Mouse (Mus musculus) CH12.LX (cell line): Measurements from ENCODE around the gene Fyttd1. TPM values are rescaled to one million over a fixed set of nuclear protein-coding genes. Genes with fewer than 3 reads are reported as not detected.

Experiments used
- DNase-seq: peaks from one replicate; pipeline ENCODE4 v3.0.0-alpha.2; 2013; ENCODE audit errors: extremely low read depth
- H3K27ac ChIP-seq: 2 replicates; pipeline ENCODE4 v1.5.1; 2012; ENCODE audit warnings: low read depth, mild to moderate bottlenecking, control low read depth, moderate library complexity; ENCODE audit not compliant: insufficient read depth
- H3K27me3 ChIP-seq: replicated peaks from 2 replicates; pipeline ENCODE3; 2012; ENCODE audit warnings: inconsistent platforms
- H3K36me3 ChIP-seq, 2 experiments: replicated peaks in 1 of 2; 2 replicates each; pipeline versions ENCODE3 to v1.6.1; 2012; ENCODE audit warnings: inconsistent platforms in 1 of 2, low read length in 1 of 2, mild to moderate bottlenecking in 1 of 2, mixed read lengths in 1 of 2, moderate library complexity in 1 of 2; ENCODE audit not compliant: control insufficient read depth in 1 of 2, insufficient read depth in 1 of 2
- H3K4me1 ChIP-seq, 2 experiments: 2 replicates each; pipeline ENCODE4 v1.6.1; 2012; ENCODE audit warnings: inconsistent platforms in 1 of 2, moderate library complexity in 1 of 2; ENCODE audit not compliant: insufficient read depth in 2 of 2, control insufficient read depth in 1 of 2
- H3K4me2 ChIP-seq: 2 replicates; pipeline ENCODE4 v1.6.1; 2012; ENCODE audit warnings: low read depth, mild to moderate bottlenecking, control low read depth; ENCODE audit not compliant: poor library complexity, insufficient read depth, severe bottlenecking
- H3K4me3 ChIP-seq, 3 experiments: fragments of 150-350 bp in 1 of 3; sonication (generic) in 1 of 3; replicated peaks in 1 of 3; 2 replicates each; pipeline versions ENCODE3 to v1.5.1; 2011 to 2012; ENCODE audit warnings: low read depth in 2 of 3, low read length in 2 of 3, mild to moderate bottlenecking in 2 of 3, moderate library complexity in 2 of 3, control low read depth in 1 of 3, improper control_type of control experiment in 1 of 3, inconsistent platforms in 1 of 3, mixed read lengths in 1 of 3; ENCODE audit not compliant: poor library complexity in 1 of 3
- H3K79me2 ChIP-seq: replicated peaks from 2 replicates; pipeline ENCODE4 v1.6.1; 2012; ENCODE audit warnings: mild to moderate bottlenecking, moderate library complexity; ENCODE audit not compliant: control insufficient read depth, poor library complexity, insufficient read depth, severe bottlenecking; ENCODE audit errors: extremely low read depth
- H3K9ac ChIP-seq: 2 replicates; pipeline ENCODE4 v1.6.1; 2012; ENCODE audit warnings: low read depth, mild to moderate bottlenecking, control low read depth, moderate library complexity; ENCODE audit not compliant: insufficient read depth
- H3K9me3 ChIP-seq: replicated peaks from 2 replicates; pipeline ENCODE3; 2012; ENCODE audit warnings: low read length, inconsistent platforms, mixed read lengths
- BHLHE40 ChIP-seq: IDR thresholded peaks from 2 replicates; pipeline ENCODE4 v1.6.1; 2011; ENCODE audit warnings: mild to moderate bottlenecking, low read depth, low read length, improper control_type of control experiment
- CHD2 ChIP-seq: IDR thresholded peaks from 2 replicates; pipeline ENCODE4 v1.6.1; 2011; ENCODE audit warnings: low read length, improper control_type of control experiment
- E2F4 ChIP-seq: IDR thresholded peaks from 2 replicates; pipeline ENCODE4 v1.6.1; 2011; ENCODE audit warnings: low read depth, low read length, improper control_type of control experiment; ENCODE audit not compliant: insufficient replicate concordance
- ELF1 ChIP-seq: IDR thresholded peaks from 2 replicates; pipeline ENCODE4 v1.6.1; 2014; ENCODE audit warnings: low read depth, mild to moderate bottlenecking, inconsistent platforms, low read length, improper control_type of control experiment
- EP300 ChIP-seq: IDR thresholded peaks from 2 replicates; pipeline ENCODE4 v1.6.1; 2011; ENCODE audit warnings: low read length, improper control_type of control experiment
- GABPA ChIP-seq: IDR thresholded peaks from 2 replicates; pipeline ENCODE4 v1.6.1; 2012; ENCODE audit warnings: low read depth, low read length, improper control_type of control experiment, inconsistent platforms; ENCODE audit not compliant: insufficient replicate concordance
- HCFC1 ChIP-seq: IDR thresholded peaks from 2 replicates; pipeline ENCODE4 v1.6.1; 2012; ENCODE audit warnings: low read depth, mild to moderate bottlenecking, inconsistent platforms, low read length, improper control_type of control experiment
- IRF4 ChIP-seq: IDR thresholded peaks from 2 replicates; pipeline ENCODE4 v1.6.1; 2014; ENCODE audit warnings: low read depth, mild to moderate bottlenecking, inconsistent platforms, low read length, improper control_type of control experiment
- MAFK ChIP-seq: IDR thresholded peaks from 2 replicates; pipeline ENCODE4 v1.6.1; 2011; ENCODE audit warnings: low read length, improper control_type of control experiment; ENCODE audit not compliant: insufficient replicate concordance
- MEF2A ChIP-seq: IDR thresholded peaks from 2 replicates; pipeline ENCODE4 v1.6.1; 2014; ENCODE audit warnings: low read depth, mild to moderate bottlenecking, inconsistent platforms, low read length, improper control_type of control experiment, borderline replicate concordance
- MYC ChIP-seq: IDR thresholded peaks from 2 replicates; pipeline ENCODE4 v1.6.1; 2011; ENCODE audit warnings: low read depth, mild to moderate bottlenecking, improper control_type of control experiment, low read length
- PAX5 ChIP-seq: IDR thresholded peaks from 2 replicates; pipeline ENCODE4 v1.6.1; 2012; ENCODE audit warnings: low read length, inconsistent platforms, mixed read lengths
- POLR2A ChIP-seq: IDR thresholded peaks from 2 replicates; pipeline ENCODE4 v1.6.1; 2011; ENCODE audit warnings: low read depth, mild to moderate bottlenecking, improper control_type of control experiment, low read length
- RCOR1 ChIP-seq: conservative IDR thresholded peaks from 2 replicates; pipeline ENCODE4 v1.6.1; 2012; ENCODE audit warnings: low read depth, mild to moderate bottlenecking, inconsistent platforms, low read length, improper control_type of control experiment
- SIN3A ChIP-seq: IDR thresholded peaks from 2 replicates; pipeline ENCODE4 v1.6.1; 2012; ENCODE audit warnings: low read length, improper control_type of control experiment, inconsistent platforms
- TCF12 ChIP-seq: IDR thresholded peaks from 2 replicates; pipeline ENCODE4 v1.6.1; 2014; ENCODE audit warnings: low read depth, mild to moderate bottlenecking, inconsistent platforms, low read length, improper control_type of control experiment
- ZC3H11A ChIP-seq: IDR thresholded peaks from 2 replicates; pipeline ENCODE4 v1.6.1; 2012; ENCODE audit warnings: low read depth, mild to moderate bottlenecking, inconsistent platforms, low read length, improper control_type of control experiment
- dilution Hi-C: fragments of 300-500 bp; cut with MboI; formaldehyde crosslinking; loops from 2 replicates; pipeline ENCODE4 v1.14.3; 2020; ENCODE audit warnings: low sequenced_read_pairs; ENCODE audit not compliant: extremely low pct_unique_long_range_greater_than_20kb, extremely low pct_ligation_motif_present
- in situ Hi-C: fragments of 300-500 bp; cut with MboI; formaldehyde crosslinking; loops from 3 replicates; pipeline ENCODE4 v1.14.3; 2019; ENCODE audit warnings: low sequenced_read_pairs, low pct_ligation_motif_present, low pct_unique_long_range_greater_than_20kb, mixed read lengths
- polyA plus RNA-seq: library from polyadenylated mRNA; unstranded; fragments of >175 nt; gene quantifications from 2 replicates; pipeline ENCODE4 v1.2.1, GENCODE M21; 2012; ENCODE audit warnings: low read depth; ENCODE audit not compliant: insufficient read length
- total RNA-seq, 2 experiments: library from RNA; depleted of rRNA; stranded (reverse); fragments of 300-350 nt in 1 of 2; fragments of >200 nt in 1 of 2; gene quantifications; 2 replicates each; pipeline ENCODE4 v1.2.3; 2012 to 2014

Fyttd1 gene
- total and polyA plus RNA-seq, 3 experiments, result 148 to 264 (median 168) TPM

GRCm38 (mm10) chr16:32829104-32829503 is 48.2 kb upstream of the Fyttd1 start:
- dilution Hi-C loops (no loop called here), in situ Hi-C loops (no loop called here)
- Histone ChIP-seq H3K4me2 (no peak overlapping the region), H3K4me3 (no peak overlapping the region), H3K27ac (no peak overlapping the region), H3K4me1 (no peaks in the 10 kb centered on the region), H3K36me3 (peaks cover 42 to 84% of the 10 kb centered on the region in 2 experiments), H3K9ac (no peak overlapping the region), H3K79me2 (no peaks in the 10 kb centered on the region), H3K9me3 (no peaks in the 10 kb centered on the region), H3K27me3 (no peaks in the 10 kb centered on the region)
- DNase-seq, result no peak
- TF ChIP-seq IRF4 (no peak), PAX5 (no peak), MEF2A (no peak), ELF1 (no peak), POLR2A (no peak), ZC3H11A (no peak), GABPA (no peak)

GRCm38 (mm10) chr16:32831501-32831900 is 45.8 kb upstream of the Fyttd1 start:
- H3K9me3 ChIP-seq, result no peaks in the 10 kb centered on the region
- H3K4me2 ChIP-seq, result no peak overlapping the region
- no peaks in the 10 kb centered on the region for H3K4me1 ChIP-seq
- dilution Hi-C loops (no loop called here), in situ Hi-C loops (no loop called here)
- H3K4me3 ChIP-seq, result no peak overlapping the region
- H3K9ac ChIP-seq, result no peak overlapping the region
- TF ChIP-seq EP300, result no peak
- TF ChIP-seq BHLHE40, result no peak
- no peak for TF ChIP-seq RCOR1
- no peak for TF ChIP-seq SIN3A
- no peak for TF ChIP-seq TCF12
- TF ChIP-seq E2F4, result no peak
- no peak for TF ChIP-seq IRF4
- TF ChIP-seq MAFK, result no peak
- no peak for TF ChIP-seq CHD2
- no peak for TF ChIP-seq MYC
- TF ChIP-seq HCFC1, result no peak
- H3K27me3 ChIP-seq, result no peaks in the 10 kb centered on the region
- no peaks in the 10 kb centered on the region for H3K79me2 ChIP-seq
- peaks cover 32 to 81% of the 10 kb centered on the region in 2 experiments for H3K36me3 ChIP-seq
- no peak for DNase-seq
- no peak overlapping the region for H3K27ac ChIP-seq
